Mouse (Mus musculus): ENCODE data around the gene Tmco5. TPM values are rescaled to one million over a fixed set of nuclear protein-coding genes. Genes with fewer than 3 reads are reported as not detected.

Gene Tmco5
- polyA plus RNA-seq (2012): not detected in 2 replicates

DNA sequence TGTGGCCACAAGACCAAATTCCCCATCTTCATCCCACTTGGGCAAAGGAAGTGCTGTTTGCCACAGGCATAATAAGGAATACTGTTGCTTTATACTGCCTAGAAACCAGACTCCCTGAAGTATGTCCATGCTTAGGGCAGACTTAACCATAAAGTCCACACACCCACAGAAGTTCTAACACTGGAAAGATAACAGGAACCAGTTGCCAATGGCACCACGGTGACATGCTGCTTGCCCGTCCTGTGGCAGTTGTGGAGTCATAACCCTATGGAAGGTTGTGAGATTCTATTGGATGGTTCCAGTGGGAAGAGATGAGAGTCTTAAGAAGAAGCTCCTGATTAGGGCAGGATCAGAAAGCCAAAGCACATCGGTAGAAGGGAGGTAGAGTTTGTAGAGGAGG lies at the start of gene Tmco5:
TSS of gene Tmco5 (plus strand) at position 301 of the 400 bp plus-strand sequence.

Other genes with a start within 250 kb of the Tmco5 start
- gene Spred1, start 242.7 kb downstream of the Tmco5 start, polyA plus RNA-seq (2012): 2.2 and 2.7 TPM in 2 replicates